Mouse (Mus musculus) liver, embryonic 14.5 days (tissue): ENCODE data around the gene Bank1. TPM values are rescaled to one million over a fixed set of nuclear protein-coding genes. Genes with fewer than 3 reads are reported as not detected.

Experiments used
- ATAC-seq: fragments of 200-750 bp; cut with Nextera tagmentation; 2 replicates; pipeline ENCODE4 v1.8.0; 2017; ENCODE audit warnings: moderate number of reproducible peaks, mild to moderate bottlenecking, moderate library complexity; ENCODE audit not compliant: insufficient read depth
- DNase-seq, 3 experiments: peaks; one replicate each; pipeline ENCODE4 v3.0.0-alpha.2; 2012 to 2013; ENCODE audit warnings: low read depth in 3 of 3, low spot score in 3 of 3
- H3K27ac ChIP-seq: fragments of 300-500 bp; sonication (generic); 2 replicates; pipeline ENCODE4 v1.5.1; 2014; ENCODE audit warnings: moderate library complexity, mild to moderate bottlenecking, control low read depth, inconsistent platforms
- H3K27me3 ChIP-seq: fragments of 300-500 bp; sonication (generic); 2 replicates; pipeline ENCODE4 v1.6.1; 2014; ENCODE audit warnings: mild to moderate bottlenecking, low read length, moderate library complexity; ENCODE audit not compliant: control insufficient read depth, insufficient read depth
- H3K36me3 ChIP-seq: fragments of 300-500 bp; sonication (generic); replicated peaks from 2 replicates; pipeline ENCODE4 v1.6.1; 2014; ENCODE audit warnings: low read depth; ENCODE audit not compliant: control insufficient read depth, insufficient read depth
- H3K4me1 ChIP-seq, 2 experiments: fragments of 200-500 bp in 1 of 2; fragments of 300-500 bp in 1 of 2; sonication (generic) in 1 of 2; replicated peaks; 2 replicates each; pipeline ENCODE4 v1.6.1; 2012 to 2014; ENCODE audit warnings: antibody characterized with exemption in 1 of 2, inconsistent platforms in 1 of 2, low read length in 1 of 2; ENCODE audit not compliant: control insufficient read depth in 2 of 2, insufficient read depth in 2 of 2
- H3K4me2 ChIP-seq: fragments of 300-500 bp; sonication (generic); 2 replicates; pipeline ENCODE4 v1.6.1; 2014; ENCODE audit warnings: low read depth, mild to moderate bottlenecking, control low read depth, moderate library complexity
- H3K4me3 ChIP-seq, 2 experiments: fragments of 200-500 bp in 1 of 2; fragments of 300-500 bp in 1 of 2; sonication (generic) in 1 of 2; 2 replicates each; pipeline ENCODE4 v1.5.1; 2012 to 2014; ENCODE audit warnings: low read depth in 2 of 2, low read length in 2 of 2, mild to moderate bottlenecking in 2 of 2, control low read depth in 1 of 2, inconsistent platforms in 1 of 2, moderate library complexity in 1 of 2; ENCODE audit not compliant: insufficient read depth in 1 of 2
- H3K9ac ChIP-seq: fragments of 300-500 bp; sonication (generic); replicated peaks from 2 replicates; pipeline ENCODE4 v1.6.1; 2014; ENCODE audit warnings: mild to moderate bottlenecking, control low read depth, moderate library complexity
- H3K9me3 ChIP-seq: fragments of 300-500 bp; sonication (generic); 2 replicates; pipeline ENCODE4 v1.6.1; 2016; ENCODE audit warnings: low read length, mixed read lengths; ENCODE audit not compliant: control insufficient read depth
- CTCF ChIP-seq: IDR thresholded peaks from 2 replicates; pipeline ENCODE4 v1.5.1; 2016; ENCODE audit warnings: antibody characterized with exemption, low read depth, control low read depth
- EP300 ChIP-seq: IDR thresholded peaks from 2 replicates; pipeline ENCODE4 v1.6.1; 2016; ENCODE audit warnings: antibody characterized with exemption, low read depth
- WGBS: fragments of 180-500 bp; shearing (Covaris S2); extraction: QIAGEN DNeasy Blood & Tissue Kit; methylation state at CpG from one replicate; pipeline ENCODE4 v1.1.7; 2014; ENCODE audit not compliant: insufficient replicate concordance; 5-methylcytosine and 5-hydroxymethylcytosine counted together
- polyA plus RNA-seq, 2 experiments: library from polyadenylated mRNA; depleted of rRNA in 1 of 2; stranded (reverse) in 1 of 2; unstranded in 1 of 2; fragments of >200 nt; fragmentation: Nextera tagmentation in 1 of 2; extraction: Ambion mirVana in 1 of 2; gene quantifications; 2 replicates each; pipeline versions ENCODE4 v1.2.1 to v1.2.3; 2012 to 2014

Bank1 gene
- polyA plus RNA-seq, 2 experiments, result 1.3 to 1.7 TPM

DNA sequence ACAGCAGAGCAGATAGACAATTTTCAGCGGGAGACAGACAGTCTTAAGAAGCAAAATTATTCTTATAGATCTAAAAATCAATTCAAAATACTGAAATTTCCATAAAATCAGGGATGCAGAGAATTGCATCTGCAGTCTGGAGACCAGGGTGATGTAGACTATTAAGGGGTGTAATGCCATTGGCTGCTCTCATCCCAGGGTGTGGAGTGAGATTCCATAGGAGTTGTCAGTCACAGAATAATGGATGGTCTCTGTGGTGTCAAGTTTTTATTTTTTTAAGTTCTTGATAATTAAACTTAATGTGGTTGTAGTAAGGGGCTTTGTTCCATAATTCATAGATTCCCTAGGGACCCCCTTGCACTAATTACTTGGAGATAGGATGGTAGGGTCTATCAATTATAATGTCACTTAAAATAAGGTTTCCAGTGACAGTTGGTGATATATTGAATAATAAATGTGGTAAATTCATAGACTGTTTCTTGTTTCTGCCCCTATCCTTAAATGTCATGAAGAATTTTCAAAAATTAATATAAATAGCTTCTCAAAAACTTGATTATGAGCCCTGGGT lies 136.1 kb downstream of the Bank1 start:
- no peaks in the 10 kb centered on the region for H3K36me3 ChIP-seq
- no peak overlapping the region for H3K9ac ChIP-seq
- no peaks in the 10 kb centered on the region for H3K9me3 ChIP-seq
- no peak overlapping the region for H3K4me3 ChIP-seq
- WGBS, result 45% methylated on average over 1 of the region's 1 CpGs
- DNase-seq (no peak), ATAC-seq (no peak)
- H3K4me2 ChIP-seq, result no peak overlapping the region
- no peaks in the 10 kb centered on the region for H3K27me3 ChIP-seq
- no peaks in the 10 kb centered on the region for H3K4me1 ChIP-seq
- no peak overlapping the region for H3K27ac ChIP-seq
- no peak for TF ChIP-seq CTCF
- TF ChIP-seq EP300, result no peak

DNA sequence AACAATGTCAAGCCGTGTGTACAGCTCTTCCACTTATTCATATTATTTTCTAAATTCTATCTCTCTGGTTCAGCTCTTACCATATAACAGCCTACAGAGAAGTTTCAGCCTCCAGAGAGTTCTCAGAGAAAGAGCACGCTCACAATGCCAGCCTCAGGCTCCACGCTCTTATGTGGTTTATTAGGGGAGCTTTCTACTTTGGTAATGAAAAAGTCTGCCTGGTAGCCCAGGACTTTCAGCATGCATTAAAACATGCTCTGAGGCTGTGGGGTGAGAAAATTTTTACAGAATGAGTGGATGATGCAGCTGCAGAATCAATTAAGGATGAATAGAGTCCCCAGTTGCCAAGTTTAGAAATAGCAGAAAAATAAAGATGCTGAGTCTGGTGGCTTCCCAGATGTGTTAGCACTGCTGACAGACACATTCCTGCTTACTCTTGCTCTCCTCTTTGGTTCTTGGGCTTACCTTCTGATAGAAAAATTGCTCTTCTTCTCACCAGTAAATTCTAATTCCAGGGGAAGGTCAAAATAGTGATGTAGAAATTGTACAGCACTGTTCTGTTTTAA lies 139.2 kb downstream of the Bank1 start:
- DNase-seq, result no peak
- no peak for ATAC-seq
- 63% methylated on average over 3 of the region's 3 CpGs for WGBS
- no peak overlapping the region for H3K9ac ChIP-seq
- TF ChIP-seq CTCF (no peak), EP300 (no peak)
- no peaks in the 10 kb centered on the region for H3K27me3 ChIP-seq
- H3K9me3 ChIP-seq, result no peaks in the 10 kb centered on the region
- no peak overlapping the region for H3K27ac ChIP-seq
- H3K4me2 ChIP-seq, result no peak overlapping the region
- H3K4me1 ChIP-seq, result no peaks in the 10 kb centered on the region
- H3K36me3 ChIP-seq, result no peaks in the 10 kb centered on the region
- no peak overlapping the region for H3K4me3 ChIP-seq

DNA sequence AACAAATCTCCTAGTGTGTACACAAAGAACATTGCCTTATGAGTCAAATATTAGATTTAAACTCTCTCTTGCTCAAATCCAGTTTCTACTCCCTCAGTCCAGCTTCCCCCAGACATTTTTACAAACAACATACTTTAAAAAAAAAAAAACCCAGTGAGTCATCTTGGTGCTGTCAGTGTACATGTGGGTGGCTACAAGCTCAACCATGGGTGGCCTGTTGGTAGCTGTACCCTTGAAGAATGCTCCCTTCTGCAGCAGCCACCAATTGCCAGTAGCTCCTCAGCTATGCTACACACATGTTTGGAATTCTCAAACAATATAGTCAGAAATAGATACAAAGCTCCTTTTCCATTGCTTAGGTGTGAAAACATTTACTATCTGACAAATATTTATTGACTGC lies 154.2 kb downstream of the Bank1 start:
- no peak overlapping the region for H3K4me2 ChIP-seq
- no peak overlapping the region for H3K27ac ChIP-seq
- no peaks in the 10 kb centered on the region for H3K27me3 ChIP-seq
- no peak overlapping the region for H3K9ac ChIP-seq
- H3K4me3 ChIP-seq, result no peak overlapping the region
- TF ChIP-seq EP300, result no peak
- no peaks in the 10 kb centered on the region for H3K4me1 ChIP-seq
- DNase-seq (no peak), ATAC-seq (no peak)
- H3K9me3 ChIP-seq, result no peaks in the 10 kb centered on the region
- no peaks in the 10 kb centered on the region for H3K36me3 ChIP-seq

DNA sequence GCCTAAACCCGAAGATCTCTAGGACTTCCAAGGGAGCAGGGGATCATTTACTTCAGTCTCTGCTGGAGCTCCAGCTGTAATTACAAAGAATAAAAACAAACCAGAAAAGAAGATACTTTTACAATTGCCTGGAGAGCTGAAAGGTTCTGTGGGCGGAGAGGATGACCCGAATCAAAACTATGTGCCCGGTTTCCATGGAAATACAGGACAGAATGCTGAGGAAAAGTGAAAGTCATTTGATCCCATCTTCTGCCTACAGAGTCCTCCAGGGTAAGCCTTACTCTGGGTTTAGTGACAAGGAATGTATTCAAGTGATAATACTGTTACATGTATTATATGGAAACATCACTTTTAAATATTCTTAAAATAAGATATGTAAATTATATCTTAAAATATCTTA lies 157.8 kb downstream of the Bank1 start:
- Histone ChIP-seq H3K4me3 (no peak overlapping the region), H3K9me3 (no peaks in the 10 kb centered on the region), H3K4me1 (no peaks in the 10 kb centered on the region), H3K36me3 (no peaks in the 10 kb centered on the region), H3K9ac (no peak overlapping the region), H3K27ac (no peak overlapping the region), H3K4me2 (no peak overlapping the region), H3K27me3 (no peaks in the 10 kb centered on the region)
- 60% methylated on average over 4 of the region's 4 CpGs for WGBS
- no peak for TF ChIP-seq CTCF
- no peak for TF ChIP-seq EP300
- ATAC-seq, result no peak
- DNase-seq, result no peak

DNA sequence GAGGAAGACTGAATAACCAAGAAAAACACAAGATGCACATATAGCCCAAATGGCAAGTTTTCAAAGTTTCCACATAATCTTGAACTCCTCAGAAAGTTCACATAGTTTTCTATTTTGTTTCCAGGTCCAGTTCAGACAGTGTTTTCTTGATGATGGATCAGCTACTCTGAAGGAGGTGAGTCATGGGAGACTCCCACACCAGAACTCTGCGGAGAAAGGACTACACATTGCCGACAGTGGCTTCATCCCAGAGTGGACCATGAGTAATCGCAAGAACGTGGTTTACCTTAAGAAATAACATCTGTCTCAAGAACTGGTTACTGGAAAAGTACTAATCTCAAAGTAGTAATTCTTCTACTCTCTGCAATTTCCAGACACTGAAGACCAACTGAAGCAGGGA lies 159.2 kb downstream of the Bank1 start:
- DNase-seq (no peak), ATAC-seq (no peak)
- Histone ChIP-seq H3K36me3 (no peaks in the 10 kb centered on the region), H3K4me3 (no peak overlapping the region), H3K9me3 (no peaks in the 10 kb centered on the region), H3K4me1 (no peaks in the 10 kb centered on the region), H3K27ac (no peak overlapping the region), H3K27me3 (no peaks in the 10 kb centered on the region), H3K4me2 (no peak overlapping the region), H3K9ac (no peak overlapping the region)
- no peak for TF ChIP-seq EP300
- no peak for TF ChIP-seq CTCF
- 69% methylated on average over 4 of the region's 4 CpGs for WGBS
